Mouse (Mus musculus) MEL (cell line): ENCODE measurements around the gene Aip. TPM values are rescaled to one million over a fixed set of nuclear protein-coding genes. Genes with fewer than 3 reads are reported as not detected.

Source experiments
- DNase-seq: peaks from one replicate; pipeline ENCODE4 v3.0.0; 2011; ENCODE audit warnings: low read depth, low spot score
- H3K27ac ChIP-seq: 2 replicates; pipeline ENCODE4 v1.5.1; 2012; ENCODE audit warnings: low read depth, mild to moderate bottlenecking, control low read depth, low read length, moderate library complexity; ENCODE audit not compliant: control insufficient read depth
- H3K27me3 ChIP-seq, 2 experiments: fragments of 150-350 bp in 1 of 2; sonication (generic) in 1 of 2; 2 replicates each; pipeline ENCODE4 v1.6.1; 2012; ENCODE audit warnings: low read length in 2 of 2, mild to moderate bottlenecking in 2 of 2, improper control_type of control experiment in 1 of 2, moderate library complexity in 1 of 2; ENCODE audit not compliant: insufficient read depth in 2 of 2, control insufficient read depth in 1 of 2
- H3K36me3 ChIP-seq, 2 experiments: 2 replicates each; pipeline ENCODE4 v1.6.1; 2012 to 2014; ENCODE audit warnings: low read length in 2 of 2, improper control_type of control experiment in 1 of 2, inconsistent platforms in 1 of 2, mild to moderate bottlenecking in 1 of 2; ENCODE audit not compliant: insufficient read depth in 2 of 2, control insufficient read depth in 1 of 2
- H3K4me1 ChIP-seq, 2 experiments: fragments of 150-350 bp in 1 of 2; sonication (generic) in 1 of 2; 2 replicates each; pipeline ENCODE4 v1.6.1; 2012; ENCODE audit warnings: low read length in 2 of 2, improper control_type of control experiment in 1 of 2, mild to moderate bottlenecking in 1 of 2; ENCODE audit not compliant: insufficient read depth in 2 of 2, control insufficient read depth in 1 of 2
- H3K4me3 ChIP-seq, 2 experiments: fragments of 150-350 bp in 1 of 2; sonication (generic) in 1 of 2; 2 replicates each; pipeline ENCODE4 v1.5.1; 2012; ENCODE audit warnings: low read depth in 2 of 2, low read length in 2 of 2, mild to moderate bottlenecking in 2 of 2, moderate library complexity in 2 of 2, control low read depth in 1 of 2, improper control_type of control experiment in 1 of 2; ENCODE audit not compliant: control insufficient read depth in 1 of 2, insufficient read depth in 1 of 2
- H3K79me2 ChIP-seq: 2 replicates; pipeline ENCODE4 v1.6.1; 2012; ENCODE audit warnings: mild to moderate bottlenecking, low read length, moderate library complexity; ENCODE audit not compliant: control insufficient read depth, poor library complexity, insufficient read depth
- H3K9ac ChIP-seq: 2 replicates; pipeline ENCODE4 v1.6.1; 2012; ENCODE audit warnings: low read depth, mild to moderate bottlenecking, control low read depth, low read length, moderate library complexity; ENCODE audit not compliant: control insufficient read depth, poor library complexity, severe bottlenecking
- H3K9me3 ChIP-seq: fragments of 150-350 bp; sonication (generic); replicated peaks from 2 replicates; pipeline ENCODE4 v1.6.1; 2012; ENCODE audit warnings: mild to moderate bottlenecking, low read length, improper control_type of control experiment, moderate library complexity; ENCODE audit not compliant: insufficient read depth
- BHLHE40 ChIP-seq: IDR thresholded peaks from 2 replicates; pipeline ENCODE4 v1.6.1; 2012; ENCODE audit warnings: low read depth, mild to moderate bottlenecking, inconsistent platforms, low read length, improper control_type of control experiment, borderline replicate concordance
- CHD1 ChIP-seq: IDR thresholded peaks from 2 replicates; pipeline ENCODE4 v1.6.1; 2012; ENCODE audit warnings: low read depth, mild to moderate bottlenecking, inconsistent platforms, low read length, improper control_type of control experiment
- CHD2 ChIP-seq: IDR thresholded peaks from 2 replicates; pipeline ENCODE4 v1.6.1; 2011; ENCODE audit warnings: low read length, improper control_type of control experiment
- CTCF ChIP-seq, 3 experiments: IDR thresholded peaks in 2 of 3; conservative IDR thresholded peaks in 1 of 3; 2 replicates each; pipeline ENCODE4 v1.5.1; 2011 to 2012; ENCODE audit warnings: low read length in 3 of 3, low read depth in 2 of 3, mild to moderate bottlenecking in 2 of 3, improper control_type of control experiment in 1 of 3, inconsistent platforms in 1 of 3, mixed read lengths in 1 of 3, moderate library complexity in 1 of 3; ENCODE audit not compliant: control insufficient read depth in 1 of 3, insufficient read depth in 1 of 3, poor library complexity in 1 of 3, severe bottlenecking in 1 of 3
- E2F4 ChIP-seq: IDR thresholded peaks from 2 replicates; pipeline ENCODE4 v1.6.1; 2011; ENCODE audit warnings: low read depth, low read length, improper control_type of control experiment, borderline replicate concordance
- ELF1 ChIP-seq: IDR thresholded peaks from 2 replicates; pipeline ENCODE4 v1.6.1; 2014; ENCODE audit warnings: low read depth, mild to moderate bottlenecking, inconsistent platforms, low read length, improper control_type of control experiment, moderate library complexity
- EP300 ChIP-seq, 2 experiments: IDR thresholded peaks; 2 replicates each; pipeline ENCODE4 v1.6.1; 2011; ENCODE audit warnings: improper control_type of control experiment in 2 of 2, low read length in 2 of 2, low read depth in 1 of 2, mild to moderate bottlenecking in 1 of 2
- ETS1 ChIP-seq: IDR thresholded peaks from 2 replicates; pipeline ENCODE4 v1.6.1; 2012; ENCODE audit warnings: low read depth, mild to moderate bottlenecking, inconsistent platforms, low read length, improper control_type of control experiment, moderate library complexity
- GABPA ChIP-seq: IDR thresholded peaks from 2 replicates; pipeline ENCODE4 v1.6.1; 2012; ENCODE audit warnings: low read depth, mild to moderate bottlenecking, inconsistent platforms, low read length, improper control_type of control experiment, moderate library complexity
- HCFC1 ChIP-seq: IDR thresholded peaks from 2 replicates; pipeline ENCODE4 v1.6.1; 2012; ENCODE audit warnings: low read depth, mild to moderate bottlenecking, inconsistent platforms, low read length, improper control_type of control experiment, moderate library complexity
- JUND ChIP-seq: IDR thresholded peaks from 2 replicates; pipeline ENCODE4 v1.6.1; 2011; ENCODE audit warnings: low read depth, mild to moderate bottlenecking, improper control_type of control experiment, low read length
- KAT2A ChIP-seq: conservative IDR thresholded peaks from 2 replicates; pipeline ENCODE4 v1.6.1; 2012; ENCODE audit warnings: low read depth, low read length, improper control_type of control experiment, inconsistent platforms
- MAFK ChIP-seq: IDR thresholded peaks from 2 replicates; pipeline ENCODE4 v1.6.1; 2011; ENCODE audit warnings: low read depth, mild to moderate bottlenecking, low read length, improper control_type of control experiment, borderline replicate concordance
- MAX ChIP-seq: IDR thresholded peaks from 2 replicates; pipeline ENCODE4 v1.6.1; 2011; ENCODE audit warnings: low read length, improper control_type of control experiment
- MEF2A ChIP-seq: IDR thresholded peaks from 2 replicates; pipeline ENCODE4 v1.6.1; 2014; ENCODE audit warnings: low read depth, mild to moderate bottlenecking, inconsistent platforms, low read length, improper control_type of control experiment; ENCODE audit not compliant: poor library complexity, insufficient replicate concordance, severe bottlenecking; ENCODE audit errors: extremely low read depth
- MXI1 ChIP-seq: IDR thresholded peaks from 2 replicates; pipeline ENCODE4 v1.6.1; 2011; ENCODE audit warnings: mild to moderate bottlenecking, low read depth, low read length, improper control_type of control experiment
- MYB ChIP-seq: IDR thresholded peaks from 2 replicates; pipeline ENCODE4 v1.6.1; 2011; ENCODE audit warnings: mild to moderate bottlenecking, low read depth, low read length, improper control_type of control experiment
- MYC ChIP-seq: IDR thresholded peaks from 2 replicates; pipeline ENCODE4 v1.6.1; 2011; ENCODE audit warnings: low read depth, mild to moderate bottlenecking, low read length, improper control_type of control experiment, moderate library complexity
- NELFE ChIP-seq: IDR thresholded peaks from 2 replicates; pipeline ENCODE4 v1.6.1; 2011; ENCODE audit warnings: low read depth, low read length, improper control_type of control experiment
- NRF1 ChIP-seq: IDR thresholded peaks from 2 replicates; pipeline ENCODE4 v1.6.1; 2014; ENCODE audit warnings: low read depth, mild to moderate bottlenecking, inconsistent platforms, low read length, improper control_type of control experiment, moderate library complexity; ENCODE audit not compliant: poor library complexity, insufficient read depth, severe bottlenecking
- POLR2A ChIP-seq, 2 experiments: IDR thresholded peaks; 2 replicates each; pipeline ENCODE4 v1.6.1; 2011 to 2012; ENCODE audit warnings: low read length in 2 of 2, mild to moderate bottlenecking in 2 of 2, control low read depth in 1 of 2, improper control_type of control experiment in 1 of 2, low read depth in 1 of 2, moderate library complexity in 1 of 2; ENCODE audit not compliant: control insufficient read depth in 1 of 2, insufficient read depth in 1 of 2, poor library complexity in 1 of 2
- POLR2AphosphoS2 ChIP-seq: IDR thresholded peaks from 2 replicates; pipeline ENCODE4 v1.6.1; 2011; ENCODE audit warnings: low read length, improper control_type of control experiment
- POLR2AphosphoS5 ChIP-seq: IDR thresholded peaks from 2 replicates; pipeline ENCODE4 v1.6.1; 2012; ENCODE audit warnings: low read depth, borderline replicate concordance, mild to moderate bottlenecking, inconsistent platforms, low read length, moderate library complexity, mixed read lengths
- RAD21 ChIP-seq: IDR thresholded peaks from 2 replicates; pipeline ENCODE4 v1.6.1; 2011; ENCODE audit warnings: mild to moderate bottlenecking, low read depth, low read length, improper control_type of control experiment
- RCOR1 ChIP-seq: IDR thresholded peaks from 2 replicates; pipeline ENCODE4 v1.6.1; 2012; ENCODE audit warnings: low read depth, mild to moderate bottlenecking, inconsistent platforms, low read length, improper control_type of control experiment
- SIN3A ChIP-seq: IDR thresholded peaks from 2 replicates; pipeline ENCODE4 v1.6.1; 2012; ENCODE audit warnings: low read length, improper control_type of control experiment, inconsistent platforms
- SMC3 ChIP-seq: IDR thresholded peaks from 2 replicates; pipeline ENCODE4 v1.6.1; 2011; ENCODE audit warnings: low read depth, low read length, improper control_type of control experiment
- TAL1 ChIP-seq: IDR thresholded peaks from 2 replicates; pipeline ENCODE4 v1.6.1; 2012; ENCODE audit warnings: mild to moderate bottlenecking, inconsistent platforms, low read length, moderate library complexity, mixed read lengths
- TBP ChIP-seq: IDR thresholded peaks from 2 replicates; pipeline ENCODE4 v1.8.0; 2011; ENCODE audit warnings: low read depth, low read length, improper control_type of control experiment
- TCF12 ChIP-seq: IDR thresholded peaks from 2 replicates; pipeline ENCODE4 v1.6.1; 2014; ENCODE audit warnings: low read depth, mild to moderate bottlenecking, inconsistent platforms, low read length, improper control_type of control experiment, moderate library complexity
- USF1 ChIP-seq: IDR thresholded peaks from 2 replicates; pipeline ENCODE4 v1.6.1; 2014; ENCODE audit warnings: low read depth, mild to moderate bottlenecking, inconsistent platforms, low read length, improper control_type of control experiment, moderate library complexity
- USF2 ChIP-seq, 2 experiments: IDR thresholded peaks; 2 replicates each; pipeline ENCODE4 v1.6.1; 2011 to 2012; ENCODE audit warnings: improper control_type of control experiment in 2 of 2, low read length in 2 of 2, borderline replicate concordance in 1 of 2, inconsistent platforms in 1 of 2, low read depth in 1 of 2, mild to moderate bottlenecking in 1 of 2; ENCODE audit not compliant: insufficient read depth in 1 of 2
- ZC3H11A ChIP-seq: IDR thresholded peaks from 2 replicates; pipeline ENCODE4 v1.6.1; 2012; ENCODE audit warnings: low read depth, mild to moderate bottlenecking, inconsistent platforms, low read length, improper control_type of control experiment
- ZKSCAN1 ChIP-seq: IDR thresholded peaks from 2 replicates; pipeline ENCODE4 v1.6.1; 2012; ENCODE audit warnings: low read depth, mild to moderate bottlenecking, inconsistent platforms, low read length, improper control_type of control experiment, moderate library complexity
- ZMIZ1 ChIP-seq: IDR thresholded peaks from 2 replicates; pipeline ENCODE4 v1.6.1; 2012; ENCODE audit warnings: low read depth, mild to moderate bottlenecking, inconsistent platforms, low read length, improper control_type of control experiment, moderate library complexity
- ZNF384 ChIP-seq: IDR thresholded peaks from 2 replicates; pipeline ENCODE4 v1.6.1; 2012; ENCODE audit warnings: low read depth, mild to moderate bottlenecking, inconsistent platforms, low read length, improper control_type of control experiment
- polyA plus RNA-seq, 2 experiments: library from polyadenylated mRNA; stranded (reverse) in 1 of 2; unstranded in 1 of 2; fragments of >175 nt in 1 of 2; fragments of >200 nt in 1 of 2; gene quantifications; 2 replicates each; pipeline versions ENCODE4 v1.2.1 to v1.2.4; 2012; ENCODE audit warnings: low replicate concordance in 2 of 2, low read depth in 1 of 2; ENCODE audit not compliant: insufficient read length in 2 of 2, insufficient read depth in 1 of 2, missing spikeins in 1 of 2
- total RNA-seq: library from RNA; depleted of rRNA; stranded (reverse); fragments of 300-350 nt; gene quantifications from 2 replicates; pipeline ENCODE4 v1.2.3, GENCODE M21; 2012

Gene Aip
- total and polyA plus RNA-seq, 3 experiments, result 37.8 to 101 TPM; not detected in 1

DNA sequence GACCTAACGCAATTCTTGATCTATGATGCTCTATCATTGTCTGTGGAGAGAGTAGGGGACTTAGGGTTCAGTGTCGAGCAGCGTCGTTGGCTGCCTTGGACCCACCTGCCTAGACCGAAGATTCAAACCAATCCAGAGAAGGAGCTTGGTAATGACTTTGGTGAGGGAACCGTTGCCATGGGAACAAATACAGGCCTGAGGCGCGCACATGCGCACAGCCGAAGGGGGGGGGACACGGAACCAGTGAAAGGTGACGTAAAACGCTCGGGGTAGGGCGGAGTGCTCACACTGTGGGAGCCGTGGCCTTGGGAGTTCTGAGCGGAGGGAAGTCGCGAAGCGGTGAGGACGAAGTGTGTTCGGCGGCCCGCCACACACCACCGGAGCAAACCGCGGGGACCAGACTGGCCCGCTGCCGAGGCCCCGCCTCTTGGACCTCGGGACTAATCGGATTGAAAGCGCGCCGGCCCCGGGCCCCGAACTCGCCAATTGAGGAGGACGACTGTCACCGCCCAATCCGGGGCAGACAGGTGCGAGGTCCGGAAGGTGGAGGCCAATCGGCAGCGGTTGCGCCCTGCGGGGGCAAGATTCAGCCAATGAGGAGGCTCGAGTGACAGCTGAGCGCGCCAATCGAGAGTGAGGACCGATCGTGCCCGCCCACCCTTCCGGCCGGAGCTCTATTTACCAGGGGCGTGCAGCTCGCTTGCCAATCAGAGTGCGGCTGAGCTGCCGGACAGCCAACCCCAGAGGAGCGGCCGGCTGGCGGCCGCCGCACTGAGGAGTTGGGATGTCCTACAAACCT, 28.8 kb downstream of the Aip start, which contains the start of gene Cdk2ap2:
Gene Cdk2ap2 (plus strand): TSS at position 541 of the 799 bp plus-strand sequence.
- DNase-seq, result peak; percentile 100
- Histone ChIP-seq H3K4me1 (peaks cover 0 to 26% of the 10 kb centered on the region in 2 experiments; a peak in 3 of 4 replicates), H3K27ac (peak within 1 kb of the TSS; percentile 94), H3K9ac (peak within 1 kb of the TSS; percentile 87), H3K79me2 (peaks cover 7% of the 10 kb centered on the region), H3K36me3 (peaks cover 0 to 13% of the 10 kb centered on the region in 2 experiments; a peak in 2 of 4 replicates), H3K4me3 (peak within 1 kb of the TSS; percentile 88 to 93), H3K27me3 (no peaks in the 10 kb centered on the region), H3K9me3 (no peaks in the 10 kb centered on the region)
- TF ChIP-seq USF2 (IDR thresholded peaks at IDR 0.05; ENCODE audit: borderline replicate concordance in 1 of 2, insufficient read depth in 1 of 2, low read depth in 1 of 2, low read length in 2 of 2) (no peak), MXI1 (peak; percentile 83), SIN3A (peak; percentile 96), TBP (peak; percentile 86), ZNF384 (no peak), E2F4 (no peak), ETS1 (peak; percentile 21; the same call in 1 of the 2 replicates), TAL1 (no peak), HCFC1 (peak; percentile 79), KAT2A (no peak; the same call in 1 of the 2 replicates), RAD21 (no peak), NELFE (peak; percentile 61), POLR2A (IDR thresholded peaks at IDR 0.05; ENCODE audit: control insufficient read depth in 1 of 2, insufficient read depth in 1 of 2, low read depth in 1 of 2, low read length in 2 of 2, poor library complexity in 1 of 2) (peak; percentile 56 to 86; a peak in 3 of 4 replicates), CHD2 (peak; percentile 87), MYC (peak; percentile 51; the same call in 1 of the 2 replicates), ELF1 (peak; percentile 73), MAX (peak; percentile 71; the same call in 1 of the 2 replicates), POLR2AphosphoS2 (peak; percentile 19; the same call in 1 of the 2 replicates), POLR2AphosphoS5 (no peak), ZMIZ1 (0 out of 2 replicates have a peak, but pooled peaks have one; percentile 55), RCOR1 (no peak), NRF1 (peak; percentile 95), MYB (no peak), EP300 (IDR thresholded peaks at IDR 0.05; ENCODE audit: low read depth in 1 of 2, low read length in 2 of 2) (no peak), CTCF (IDR thresholded peaks at IDR 0.05 in 2 of 3, conservative IDR thresholded peaks at IDR 0.05 in 1 of 3; ENCODE audit: control insufficient read depth in 1 of 3, insufficient read depth in 1 of 3, low read depth in 2 of 3, low read length in 3 of 3, poor library complexity in 1 of 3, severe bottlenecking in 1 of 3) (no peak), CHD1 (no peak), USF1 (no peak), MEF2A (no peak), TCF12 (no peak), BHLHE40 (no peak), MAFK (no peak), ZC3H11A (no peak), SMC3 (no peak), JUND (no peak), GABPA (no peak), ZKSCAN1 (no peak)
